Mouse (Mus musculus) forebrain, embryonic 16.5 days (tissue): Measurements from ENCODE around the gene Wfikkn2. TPM values are rescaled to one million over a fixed set of nuclear protein-coding genes. Genes with fewer than 3 reads are reported as not detected.

Experiments used
- ATAC-seq: fragments of 200-750 bp; cut with Nextera tagmentation; 2 replicates; pipeline ENCODE4 v1.8.0; 2017; ENCODE audit warnings: mild to moderate bottlenecking, moderate library complexity
- H3K27ac ChIP-seq: fragments of 300-500 bp; sonication (generic); 2 replicates; pipeline ENCODE4 v1.5.1; 2014; ENCODE audit warnings: low read length, control low read depth
- H3K27me3 ChIP-seq: fragments of 300-500 bp; sonication (generic); replicated peaks from 2 replicates; pipeline ENCODE4 v1.6.1; 2014; ENCODE audit warnings: low read length; ENCODE audit not compliant: control insufficient read depth, insufficient read depth
- H3K36me3 ChIP-seq: fragments of 300-500 bp; sonication (generic); 2 replicates; pipeline ENCODE4 v1.6.1; 2014; ENCODE audit not compliant: control insufficient read depth, insufficient read depth
- H3K4me1 ChIP-seq: fragments of 300-500 bp; sonication (generic); replicated peaks from 2 replicates; pipeline ENCODE4 v1.6.1; 2014; ENCODE audit warnings: low read length; ENCODE audit not compliant: control insufficient read depth, insufficient read depth
- H3K4me2 ChIP-seq: fragments of 300-500 bp; sonication (generic); 2 replicates; pipeline ENCODE4 v1.6.1; 2014; ENCODE audit warnings: mild to moderate bottlenecking, low read length, control low read depth
- H3K4me3 ChIP-seq: fragments of 300-500 bp; sonication (generic); replicated peaks from 2 replicates; pipeline ENCODE4 v1.5.1; 2014; ENCODE audit warnings: mild to moderate bottlenecking, low read length, control low read depth
- H3K9ac ChIP-seq: fragments of 300-500 bp; sonication (generic); replicated peaks from 2 replicates; pipeline ENCODE4 v1.6.1; 2014; ENCODE audit warnings: low read depth, low read length, control low read depth
- H3K9me3 ChIP-seq: fragments of 300-500 bp; sonication (generic); 2 replicates; pipeline ENCODE4 v1.6.1; 2016; ENCODE audit warnings: low read length; ENCODE audit not compliant: control insufficient read depth
- WGBS: fragments of 180-500 bp; shearing (Covaris S2); extraction: QIAGEN DNeasy Blood & Tissue Kit; methylation state at CpG from one replicate; pipeline ENCODE4 v1.1.7; 2014; 5-methylcytosine and 5-hydroxymethylcytosine counted together
- polyA plus RNA-seq: library from polyadenylated mRNA; unstranded; fragments of >200 nt; fragmentation: Nextera tagmentation; extraction: Ambion mirVana; gene quantifications from 2 replicates; pipeline ENCODE4 v1.2.1, GENCODE M21; 2015

The Wfikkn2 gene
- polyA plus RNA-seq, 1 experiment from 2014 or later, result 3.5 TPM

DNA sequence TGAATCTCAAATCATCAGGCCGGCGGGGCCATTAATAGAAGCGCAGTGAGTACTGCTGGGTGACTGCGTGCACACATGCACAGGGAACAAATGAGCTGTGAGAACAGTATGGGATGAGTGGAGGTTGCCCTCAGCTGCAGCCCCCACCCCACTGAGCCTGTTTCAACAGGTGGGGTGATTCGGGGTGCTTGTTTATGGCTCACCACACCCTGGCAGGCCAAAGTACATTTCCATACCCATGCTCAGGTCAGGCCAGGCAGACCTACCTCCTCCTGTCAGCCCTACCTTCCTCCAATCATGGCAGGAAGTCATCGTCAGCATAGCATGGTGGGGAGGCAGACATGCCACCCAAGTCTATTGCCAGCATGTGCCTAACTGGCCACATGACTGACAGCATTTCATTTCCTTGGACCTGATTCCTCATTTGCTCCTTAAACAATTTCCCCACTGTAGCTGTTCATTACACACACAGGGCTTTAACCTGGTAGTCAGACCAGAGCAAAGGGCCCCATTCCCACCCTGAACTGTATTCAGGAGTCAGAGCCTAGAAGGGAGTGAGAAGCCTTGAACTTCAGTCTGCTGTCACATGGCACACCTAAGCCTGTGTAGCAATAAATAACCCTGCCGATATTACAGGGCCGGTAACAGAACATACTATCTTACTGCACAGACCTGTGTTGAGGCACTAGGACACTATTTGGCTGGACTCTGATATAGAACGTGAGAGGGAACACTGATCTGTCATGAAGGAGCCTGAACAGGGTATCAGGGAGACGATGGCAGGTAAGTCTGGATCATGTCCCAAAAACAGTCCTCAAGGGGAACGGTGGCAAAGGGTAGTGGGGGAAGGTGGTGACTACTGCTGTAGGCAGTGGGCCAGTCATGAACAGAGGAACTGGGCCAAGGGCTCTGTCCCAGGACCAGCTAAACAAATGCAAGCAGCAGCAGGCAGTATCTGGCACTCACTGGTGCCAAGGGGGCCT, 35.7 kb upstream of the Wfikkn2 start, which contains the start of gene Gm21885:
Gm21885 (plus strand) TSS at position 675 of the 983 bp plus-strand sequence.
- Histone ChIP-seq H3K27ac (peak within 1 kb of the TSS; percentile 35; the same call in 1 of the 2 replicates), H3K4me3 (no peak within 1 kb of the TSS), H3K4me1 (peaks cover 14% of the 10 kb centered on the region), H3K4me2 (no peak within 1 kb of the TSS), H3K9me3 (no peaks in the 10 kb centered on the region), H3K27me3 (no peaks in the 10 kb centered on the region), H3K36me3 (peaks cover 4% of the 10 kb centered on the region), H3K9ac (no peak within 1 kb of the TSS)
- 74% methylated on average over 11 of the region's 11 CpGs for WGBS
- peak; percentile 30; the same call in 1 of the 2 replicates for ATAC-seq

GRCm38 (mm10) chr11:94276869-94277337, 31.1 kb upstream of the Wfikkn2 start:
- H3K4me1 ChIP-seq, result peaks cover 12% of the 10 kb centered on the region
- H3K9ac ChIP-seq, result peak overlapping the region; percentile 46
- H3K9me3 ChIP-seq, result no peaks in the 10 kb centered on the region
- peak overlapping the region; percentile 5; the same call in 1 of the 2 replicates for H3K27ac ChIP-seq
- WGBS, result 6% methylated on average over 20 of the region's 20 CpGs
- H3K36me3 ChIP-seq, result no peaks in the 10 kb centered on the region
- H3K27me3 ChIP-seq, result no peaks in the 10 kb centered on the region
- ATAC-seq, result peak; percentile 87
- peak overlapping the region; percentile 28 for H3K4me3 ChIP-seq
- peak overlapping the region; percentile 54 for H3K4me2 ChIP-seq

GRCm38 (mm10) chr11:94275686-94276085, 29.9 kb upstream of the Wfikkn2 start:
- no peak overlapping the region for H3K27ac ChIP-seq
- peaks cover 8% of the 10 kb centered on the region for H3K4me1 ChIP-seq
- no peak for ATAC-seq
- no peak overlapping the region for H3K4me3 ChIP-seq
- 92% methylated on average over 2 of the region's 2 CpGs for WGBS
- no peaks in the 10 kb centered on the region for H3K36me3 ChIP-seq
- no peaks in the 10 kb centered on the region for H3K9me3 ChIP-seq
- H3K9ac ChIP-seq, result no peak overlapping the region
- H3K4me2 ChIP-seq, result no peak overlapping the region
- H3K27me3 ChIP-seq, result no peaks in the 10 kb centered on the region

- Histone ChIP-seq H3K4me2 (no peak overlapping the region), H3K4me3 (no peak overlapping the region), H3K27me3 (no peaks in the 10 kb centered on the region), H3K36me3 (no peaks in the 10 kb centered on the region), H3K4me1 (peaks cover 8% of the 10 kb centered on the region), H3K9ac (no peak overlapping the region), H3K9me3 (no peaks in the 10 kb centered on the region), H3K27ac (no peak overlapping the region)
- ATAC-seq, result no peak
- WGBS, result 79% methylated on average over 7 of the region's 7 CpGs
These were observed 29.4 kb upstream of the Wfikkn2 start for GRCm38 (mm10) chr11:94275226-94275625.

DNA sequence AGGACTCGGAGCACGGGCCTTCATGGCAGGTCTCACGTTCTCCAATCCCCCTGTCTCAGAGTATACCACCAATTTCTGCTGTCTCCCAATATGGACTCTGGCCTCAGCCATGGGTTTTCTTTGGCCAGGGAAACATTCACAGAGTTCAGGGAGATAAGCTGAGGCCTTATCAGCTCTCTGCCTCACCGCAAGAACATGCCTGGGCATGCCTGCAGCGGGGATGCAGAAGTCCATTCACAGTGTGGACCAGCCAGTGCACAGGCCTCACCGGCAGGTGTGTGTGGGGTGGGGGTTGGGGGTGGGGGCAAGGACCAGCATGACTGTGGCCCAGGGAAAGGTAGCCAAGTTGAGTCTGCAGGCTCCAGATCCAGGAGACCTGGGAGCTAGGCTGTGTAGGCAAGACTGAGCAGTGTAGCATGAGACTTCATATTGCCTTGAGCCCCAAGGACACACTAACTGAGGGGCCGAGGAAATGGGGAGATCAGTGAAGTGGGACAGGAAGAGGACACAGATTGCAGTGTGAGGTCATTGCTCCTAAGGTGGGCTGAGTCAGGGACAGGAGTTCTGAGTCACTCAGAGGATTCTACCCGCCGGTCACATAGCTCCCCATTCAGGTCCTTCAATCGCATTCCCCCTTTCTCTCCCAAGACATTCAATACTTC, 28.5 kb upstream of the Wfikkn2 start:
- Histone ChIP-seq H3K27ac (no peak overlapping the region), H3K4me1 (peaks cover 8% of the 10 kb centered on the region), H3K4me3 (no peak overlapping the region), H3K27me3 (no peaks in the 10 kb centered on the region), H3K9me3 (no peaks in the 10 kb centered on the region), H3K36me3 (no peaks in the 10 kb centered on the region), H3K9ac (no peak overlapping the region), H3K4me2 (no peak overlapping the region)
- WGBS, result 93% methylated on average over 10 of the region's 10 CpGs
- no peak for ATAC-seq

GRCm38 (mm10) chr11:94272960-94273927, 27.4 kb upstream of the Wfikkn2 start:
- no peaks in the 10 kb centered on the region for H3K9me3 ChIP-seq
- WGBS, result 83% methylated on average over 21 of the region's 21 CpGs
- H3K4me3 ChIP-seq, result no peak overlapping the region
- H3K4me2 ChIP-seq, result no peak overlapping the region
- H3K27ac ChIP-seq, result no peak overlapping the region
- H3K9ac ChIP-seq, result no peak overlapping the region
- H3K36me3 ChIP-seq, result no peaks in the 10 kb centered on the region
- no peak for ATAC-seq
- no peaks in the 10 kb centered on the region for H3K27me3 ChIP-seq
- H3K4me1 ChIP-seq, result peaks cover 8% of the 10 kb centered on the region

GRCm38 (mm10) chr11:94271015-94271414, 25.2 kb upstream of the Wfikkn2 start:
- no peak for ATAC-seq
- H3K4me2 ChIP-seq, result no peak overlapping the region
- H3K9me3 ChIP-seq, result no peaks in the 10 kb centered on the region
- H3K27me3 ChIP-seq, result no peaks in the 10 kb centered on the region
- H3K27ac ChIP-seq, result no peak overlapping the region
- no peaks in the 10 kb centered on the region for H3K36me3 ChIP-seq
- H3K4me1 ChIP-seq, result no peaks in the 10 kb centered on the region
- 93% methylated on average over 2 of the region's 2 CpGs for WGBS
- no peak overlapping the region for H3K9ac ChIP-seq
- no peak overlapping the region for H3K4me3 ChIP-seq

GRCm38 (mm10) chr11:94269906-94270305, 24.1 kb upstream of the Wfikkn2 start:
- WGBS, result 94% methylated on average over 7 of the region's 7 CpGs

More at GRCm38 (mm10) chr11:94269906-94270305, 24.1 kb upstream of the Wfikkn2 start:
- H3K4me1 ChIP-seq, result no peaks in the 10 kb centered on the region
- no peak overlapping the region for H3K27ac ChIP-seq
- no peaks in the 10 kb centered on the region for H3K27me3 ChIP-seq
- no peaks in the 10 kb centered on the region for H3K36me3 ChIP-seq
- H3K9ac ChIP-seq, result no peak overlapping the region
- no peak overlapping the region for H3K4me2 ChIP-seq
- H3K4me3 ChIP-seq, result no peak overlapping the region
- no peaks in the 10 kb centered on the region for H3K9me3 ChIP-seq
- ATAC-seq, result no peak
